Mouse (Mus musculus): ENCODE measurements at regions not wholly inside any gene's neighbourhood (a gene's known extent, or its start where the extent isn't known, plus 50 kb on each side); places are given as distances from the start of the nearest gene placed in this dataset.
A peak's percentile ranks its signal among the peaks of the same experiment; 100 is the strongest.

- DNase-seq (ENCODE audit: extremely low spot score in 1 of 2, low spot score in 1 of 2), result no peak
These were observed 79.7 kb upstream of the Bcl6 start for GRCm38 (mm10) chr16:24068250-24068813.

GRCm38 (mm10) chr16:24062314-24062713 lies 73.7 kb upstream of the Bcl6 start:
- DNase-seq (ENCODE audit: extremely low spot score in 1 of 2, low spot score in 1 of 2), result no peak

DNA sequence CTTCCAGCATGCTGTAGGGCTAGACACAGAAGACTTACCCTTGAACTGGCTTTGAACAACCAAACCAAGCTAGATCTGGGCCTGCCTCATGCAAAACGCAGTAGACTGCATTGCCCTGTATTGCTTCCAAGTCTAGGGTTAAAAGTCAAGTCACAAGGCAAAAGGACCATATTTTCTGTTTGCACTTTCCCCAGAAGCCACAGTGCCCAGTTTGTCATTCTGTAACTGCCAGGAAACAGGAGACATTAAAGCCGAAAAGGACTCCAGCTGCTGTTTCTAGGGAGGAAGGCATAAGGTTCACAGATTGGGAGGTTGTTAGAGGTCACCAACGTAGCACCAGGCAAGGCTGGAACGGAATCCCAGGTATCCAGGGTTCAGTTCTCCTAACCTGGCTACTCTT lies 72.8 kb upstream of the Bcl6 start:
- no peak for DNase-seq (ENCODE audit: extremely low spot score in 1 of 2, low spot score in 1 of 2)

- no peak for DNase-seq (ENCODE audit: extremely low spot score in 1 of 2, low spot score in 1 of 2)
These were observed 70.5 kb upstream of the Bcl6 start for GRCm38 (mm10) chr16:24059090-24059600.

GRCm38 (mm10) chr16:24056885-24057531 lies 68.4 kb upstream of the Bcl6 start:
- DNase-seq (ENCODE audit: extremely low spot score in 1 of 2, low spot score in 1 of 2), result no peak

GRCm38 (mm10) chr16:24056123-24056884 lies 67.7 kb upstream of the Bcl6 start:
- DNase-seq (ENCODE audit: extremely low spot score in 1 of 2, low spot score in 1 of 2), result no peak

DNA sequence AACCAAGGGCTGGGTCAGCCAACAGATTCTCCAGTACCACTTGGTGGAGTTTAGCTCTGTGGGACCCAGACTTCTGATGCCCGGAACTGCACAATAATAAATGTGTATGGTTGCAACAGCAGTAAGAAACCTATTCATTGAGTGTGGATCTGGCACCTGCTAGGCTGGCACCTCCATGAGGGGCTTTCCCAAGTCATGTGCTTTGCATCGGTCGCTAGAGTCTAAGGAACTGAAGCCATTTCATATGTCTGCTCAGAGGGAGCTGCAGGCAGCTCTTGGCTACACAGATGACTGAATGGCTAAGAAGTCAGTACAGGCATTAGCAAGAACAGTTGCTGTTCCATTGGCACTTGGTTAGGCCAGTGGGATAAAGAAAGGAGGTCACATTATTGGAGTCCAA lies 65.6 kb upstream of the Bcl6 start:
- no peak for DNase-seq (ENCODE audit: extremely low spot score in 1 of 2, low spot score in 1 of 2)

DNA sequence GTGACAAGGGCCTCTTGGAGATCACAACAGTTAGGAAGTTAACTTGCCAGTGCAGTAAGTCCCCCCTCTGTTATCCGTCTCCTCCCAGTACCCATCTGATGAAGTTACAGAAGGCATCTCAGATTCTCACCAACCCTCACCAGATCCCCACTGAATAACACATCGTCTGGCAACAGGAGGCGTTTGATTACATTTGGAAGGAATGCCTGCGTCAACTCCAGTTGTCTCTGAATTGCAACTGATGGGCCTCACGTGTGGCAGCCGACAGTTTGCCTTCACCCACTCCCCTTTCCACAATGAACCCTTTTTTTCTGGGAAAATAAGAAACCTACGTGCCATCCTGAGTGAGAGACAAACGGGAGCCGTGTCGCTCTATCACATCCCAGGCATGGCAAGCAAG lies 64.8 kb upstream of the Bcl6 start:
- DNase-seq (ENCODE audit: extremely low spot score in 1 of 2, low spot score in 1 of 2), result peak; percentile 20 to 53

DNA sequence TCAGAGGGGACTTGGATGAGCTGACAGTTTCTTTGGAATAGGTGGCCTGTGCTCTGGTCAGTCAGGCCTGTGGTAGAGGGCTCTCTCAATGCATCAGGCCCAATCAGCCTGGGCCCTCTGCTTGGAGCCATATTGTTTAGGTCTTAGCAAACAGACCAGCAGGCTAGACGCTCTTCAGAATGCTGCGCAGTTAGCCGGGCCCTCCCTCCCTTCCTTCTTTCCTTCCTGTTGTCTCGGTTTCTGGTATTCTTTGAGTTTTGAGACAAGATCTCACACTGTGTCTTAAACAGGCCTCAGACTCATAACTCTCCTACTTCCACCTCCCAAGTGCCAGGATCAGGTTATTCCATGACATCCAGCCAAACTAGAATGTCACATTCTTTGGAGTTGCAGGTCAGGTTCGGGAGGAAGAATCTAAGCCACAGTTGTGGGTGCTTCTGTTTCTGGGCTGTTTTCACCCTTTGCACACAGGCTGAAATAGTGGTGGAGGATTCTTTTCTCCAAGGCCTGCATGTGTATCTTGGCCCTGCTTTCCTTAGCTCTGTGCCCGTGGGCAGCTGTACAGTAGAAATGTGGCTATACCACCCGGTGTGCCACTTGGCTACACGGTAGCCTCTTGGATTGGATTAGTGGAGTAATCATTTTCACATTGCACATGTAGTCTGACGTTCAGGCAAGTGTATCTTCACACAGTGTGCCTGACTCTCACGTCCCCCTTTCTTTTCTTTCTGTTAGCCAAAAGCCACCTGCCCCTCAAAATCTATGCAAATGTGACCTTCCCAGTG lies 62.4 kb upstream of the Bcl6 start:
- DNase-seq (ENCODE audit: extremely low spot score in 1 of 2, low spot score in 1 of 2), result no peak

- DNase-seq (ENCODE audit: extremely low spot score in 1 of 2, low spot score in 1 of 2), result no peak
These were observed 55.1 kb upstream of the Bcl6 start for GRCm38 (mm10) chr16:24043779-24044178.

DNA sequence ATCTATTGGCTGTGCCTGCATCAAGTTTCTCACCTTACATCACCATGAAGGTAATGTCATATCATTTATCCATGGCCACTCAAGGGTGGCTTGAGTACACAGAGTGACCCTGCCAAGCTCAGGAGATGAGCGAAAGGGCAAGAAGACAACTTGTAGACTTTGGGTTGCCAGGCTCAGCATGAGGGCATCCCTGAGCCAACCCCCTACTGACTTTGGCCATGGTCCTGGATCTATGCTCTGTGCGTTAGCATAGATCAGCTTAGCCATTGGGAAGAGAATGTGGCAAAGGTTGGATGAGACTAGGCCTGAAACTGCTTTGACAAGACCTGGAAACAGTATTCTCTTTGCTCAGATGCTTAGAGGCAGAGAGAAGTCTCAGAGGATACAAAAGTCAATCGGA lies 54.3 kb upstream of the Bcl6 start:
- no peak for DNase-seq (ENCODE audit: extremely low spot score in 1 of 2, low spot score in 1 of 2)

- DNase-seq (ENCODE audit: extremely low spot score in 1 of 2, low spot score in 1 of 2), result no peak
These were observed 53.6 kb upstream of the Bcl6 start for GRCm38 (mm10) chr16:24042216-24042615.

DNA sequence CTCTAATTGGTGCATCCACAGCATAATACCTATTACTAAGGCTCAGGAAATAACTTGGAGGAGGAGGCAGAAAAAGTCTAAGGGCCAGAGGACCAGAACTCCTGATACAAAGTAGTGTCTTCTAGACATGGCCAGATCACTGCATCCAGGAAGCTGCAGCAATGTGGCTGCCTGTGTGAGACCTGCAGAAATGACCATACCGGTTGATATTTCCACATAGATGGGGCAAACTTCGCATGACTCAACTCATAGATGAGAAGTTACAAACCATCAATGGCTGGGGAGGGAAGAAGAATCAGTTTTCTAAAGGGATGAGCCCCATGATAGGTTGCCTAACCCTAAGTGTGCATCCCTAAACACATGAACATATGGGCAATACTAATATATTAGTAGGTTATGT lies 52.8 kb upstream of the Bcl6 start:
- DNase-seq (ENCODE audit: extremely low spot score in 1 of 2, low spot score in 1 of 2), result no peak

- no peak for DNase-seq (ENCODE audit: extremely low spot score in 1 of 2, low spot score in 1 of 2)
These were observed 51.1 kb upstream of the Bcl6 start for GRCm38 (mm10) chr16:24039765-24040164.
